Mouse (Mus musculus): ENCODE measurements around the gene Brf1.

Gene Brf1

DNA sequence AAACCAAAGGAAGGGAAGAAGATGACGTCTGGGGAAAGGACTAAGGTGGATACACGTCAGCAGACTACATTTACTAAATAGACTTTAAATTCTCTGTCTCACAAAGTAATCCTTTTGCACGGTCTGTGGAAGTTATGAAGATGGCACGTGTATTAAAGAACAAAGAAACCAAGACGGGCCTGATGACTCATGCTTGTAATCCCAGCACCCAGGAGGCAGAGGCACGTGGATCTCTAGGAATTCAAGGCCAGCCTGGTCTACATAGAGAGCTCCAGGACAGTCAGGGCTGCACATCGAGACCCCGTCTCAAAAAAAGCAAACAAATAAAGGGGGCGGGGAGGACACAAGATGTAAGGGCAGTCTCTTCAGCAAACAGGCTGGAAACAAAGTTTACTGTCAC is 25.8 kb downstream of the Brf1 start:
- DNase-seq, result no peak

GRCm38 (mm10) chr12:112969616-112970015 is 30.9 kb downstream of the Brf1 start:
- no peak for DNase-seq

GRCm38 (mm10) chr12:112968943-112969342 is 31.6 kb downstream of the Brf1 start:
- DNase-seq, result no peak

GRCm38 (mm10) chr12:112965783-112966182 is 34.7 kb downstream of the Brf1 start:
- DNase-seq, result no peak

- DNase-seq, result no peak
Measured at GRCm38 (mm10) chr12:112961872-112962271, 38.6 kb downstream of the Brf1 start.

DNA sequence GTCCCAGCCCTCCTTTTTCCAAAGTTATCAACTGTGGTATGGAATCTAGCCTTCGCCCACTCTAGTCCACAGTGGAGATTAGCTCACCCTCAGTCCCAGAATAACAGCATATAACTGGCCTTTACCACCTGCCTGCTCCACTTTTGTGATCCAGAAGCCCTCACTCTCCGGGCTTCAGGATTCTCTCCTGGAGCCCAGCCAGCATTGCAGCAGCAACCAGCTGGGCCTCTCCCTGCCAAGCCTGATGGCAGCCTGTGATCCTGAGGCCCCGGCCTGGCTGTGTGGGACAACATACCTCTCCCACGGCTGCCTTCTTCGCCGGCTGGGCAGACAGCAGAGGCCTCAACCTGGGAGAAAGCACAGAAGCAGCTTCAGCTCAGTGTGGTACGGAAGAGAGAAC is 39.1 kb downstream of the Brf1 start:
- no peak for DNase-seq

DNA sequence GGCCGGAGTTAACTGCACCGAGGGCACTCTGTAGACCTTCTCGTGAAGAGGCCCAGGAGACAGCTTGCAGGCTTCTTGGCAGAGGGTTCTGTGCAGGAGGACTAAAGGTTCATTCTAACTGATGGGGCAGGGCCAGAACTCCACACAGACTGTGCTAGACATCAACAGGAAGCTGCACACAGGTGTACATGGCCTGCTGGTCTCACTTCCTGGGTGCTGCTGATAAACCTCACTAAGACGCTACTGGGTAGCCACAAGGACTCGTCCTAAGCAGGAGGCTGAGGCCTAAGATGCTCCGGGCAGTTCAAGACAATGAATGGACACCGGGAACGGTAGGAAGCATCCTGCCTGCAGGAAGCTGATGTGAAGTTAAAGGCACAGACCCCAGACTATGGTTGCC is 41.1 kb downstream of the Brf1 start:
- no peak for DNase-seq

- peak in 1 of 2 experiments; percentile 41 for DNase-seq
Measured at GRCm38 (mm10) chr12:112958303-112958702, 42.2 kb downstream of the Brf1 start.

DNA sequence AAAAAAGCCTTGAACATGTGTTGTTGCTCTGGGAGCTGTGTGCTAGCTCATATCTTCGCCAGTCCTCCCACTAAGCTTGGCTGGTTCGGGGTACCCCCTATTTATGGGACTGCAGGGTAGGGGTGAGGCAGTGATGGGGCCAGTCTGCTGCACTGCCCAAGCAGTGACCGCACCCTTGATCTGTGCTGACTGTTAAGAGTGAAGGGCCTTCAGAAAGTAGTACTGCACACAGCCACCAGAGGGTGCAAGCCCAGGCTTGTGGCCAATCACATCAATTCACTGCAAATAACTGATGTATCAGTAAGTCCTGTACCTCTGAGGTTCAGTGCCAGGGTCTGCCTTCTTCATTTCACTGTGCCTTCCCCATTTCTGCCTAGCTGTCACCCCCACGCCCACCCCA is 44.7 kb downstream of the Brf1 start:
- peak; percentile 45 to 79 for DNase-seq

GRCm38 (mm10) chr12:112952926-112953565 is 47.5 kb downstream of the Brf1 start:
- no peak for DNase-seq

DNA sequence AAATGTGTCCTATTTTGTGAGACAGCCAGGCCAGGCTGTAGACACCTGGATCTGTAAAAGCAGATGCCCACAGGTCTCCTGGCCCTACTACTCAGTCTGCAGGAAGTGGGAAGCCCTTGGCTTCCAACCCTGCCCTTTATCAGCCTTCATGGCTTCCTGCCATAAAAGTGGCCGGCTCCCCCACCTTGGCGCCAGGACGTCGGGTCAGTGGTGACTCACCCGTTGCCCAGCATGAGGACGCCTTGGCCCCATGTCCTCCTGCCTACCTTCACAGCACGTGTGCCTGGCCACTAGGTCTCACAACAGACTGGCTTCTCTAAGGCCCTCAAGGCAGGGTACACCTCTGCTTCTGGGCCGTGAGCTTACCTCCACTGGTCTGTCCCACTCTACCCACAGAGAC is 48.1 kb downstream of the Brf1 start:
- DNase-seq, result no peak

GRCm38 (mm10) chr12:112951150-112951842 is 49.2 kb downstream of the Brf1 start:
- DNase-seq, result no peak

DNA sequence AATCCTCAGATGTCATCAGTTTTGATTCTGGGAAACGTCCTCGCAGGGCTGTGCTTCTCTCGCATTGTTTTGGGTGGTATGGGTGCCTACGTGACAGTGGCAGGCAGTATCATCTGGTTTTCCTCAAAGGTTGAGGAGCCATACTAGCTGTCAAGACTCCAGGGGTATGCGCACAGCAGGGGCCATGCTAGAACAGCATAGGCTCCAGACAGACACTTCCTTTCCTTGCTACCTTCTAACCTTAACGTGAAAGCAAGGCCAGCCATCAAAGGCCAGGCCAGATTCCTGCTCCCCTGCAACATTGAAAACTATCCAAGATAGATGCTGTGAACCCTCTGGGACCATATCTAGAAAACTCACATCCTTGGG is 49.8 kb downstream of the Brf1 start:
- DNase-seq, result no peak

- DNase-seq, result peak; percentile 62 to 73
Measured at GRCm38 (mm10) chr12:112950040-112950760, 50.3 kb downstream of the Brf1 start.

- peak in 1 of 2 experiments; percentile 41 for DNase-seq
Measured at GRCm38 (mm10) chr12:112947307-112947706, 53.2 kb downstream of the Brf1 start.

GRCm38 (mm10) chr12:112943669-112944068 is 56.8 kb downstream of the Brf1 start:
- no peak for DNase-seq

DNA sequence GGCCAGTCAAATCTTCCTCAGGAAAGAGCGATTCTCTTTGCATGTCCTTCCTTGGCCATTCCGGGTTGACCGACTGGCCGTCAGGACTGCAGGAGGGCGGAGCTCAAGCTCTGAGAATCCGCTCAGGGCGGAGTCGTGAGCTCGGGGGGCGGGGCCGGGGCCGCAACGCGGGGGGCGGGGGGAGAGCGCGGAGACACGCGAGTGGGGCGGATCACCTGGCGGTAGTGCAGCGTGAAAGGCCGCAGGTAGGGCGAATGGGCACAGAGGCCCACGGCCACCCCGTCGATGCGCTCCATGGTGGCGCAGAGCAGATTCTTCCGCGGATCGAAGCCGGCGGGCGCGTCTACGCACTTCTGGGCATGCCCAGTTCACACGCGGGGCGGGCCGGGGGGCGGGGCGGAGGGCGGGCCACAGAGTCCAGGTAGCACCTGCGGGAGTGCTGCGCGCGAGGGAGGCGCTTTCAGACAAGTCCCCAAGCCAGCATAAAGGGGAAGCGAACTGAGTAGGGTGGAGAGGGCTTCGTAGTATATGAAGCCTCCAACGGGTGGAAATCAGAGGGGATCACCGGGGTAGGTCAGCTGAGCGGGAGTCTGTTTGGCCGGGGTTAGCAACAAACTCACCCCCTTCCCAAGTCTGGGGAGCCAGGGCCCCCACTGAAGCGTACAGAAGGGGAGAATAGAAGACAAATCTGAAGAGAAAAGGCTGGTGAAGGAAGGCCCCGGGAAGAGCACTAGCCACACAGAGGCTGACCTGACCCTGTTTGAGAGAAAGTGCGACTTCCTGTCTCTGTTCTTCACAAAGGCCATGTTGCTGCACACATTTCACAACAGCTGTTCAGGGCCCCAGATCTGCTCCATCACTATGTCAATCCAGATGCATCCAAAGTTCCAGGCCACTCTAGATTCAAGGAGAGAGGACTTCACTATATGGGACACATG is 58.5 kb downstream of the Brf1 start, which contains the start of gene Nudt14:
Gene Nudt14 (minus strand): TSS at position 349 of the 938 bp plus-strand sequence.
- DNase-seq, result peak; percentile 68 to 79

- peak in 1 of 2 experiments; percentile 18 for DNase-seq
Measured at GRCm38 (mm10) chr12:112941156-112941775, 59.2 kb downstream of the Brf1 start.

- DNase-seq, result no peak
Measured at GRCm38 (mm10) chr12:112940710-112941109, 59.8 kb downstream of the Brf1 start.

DNA sequence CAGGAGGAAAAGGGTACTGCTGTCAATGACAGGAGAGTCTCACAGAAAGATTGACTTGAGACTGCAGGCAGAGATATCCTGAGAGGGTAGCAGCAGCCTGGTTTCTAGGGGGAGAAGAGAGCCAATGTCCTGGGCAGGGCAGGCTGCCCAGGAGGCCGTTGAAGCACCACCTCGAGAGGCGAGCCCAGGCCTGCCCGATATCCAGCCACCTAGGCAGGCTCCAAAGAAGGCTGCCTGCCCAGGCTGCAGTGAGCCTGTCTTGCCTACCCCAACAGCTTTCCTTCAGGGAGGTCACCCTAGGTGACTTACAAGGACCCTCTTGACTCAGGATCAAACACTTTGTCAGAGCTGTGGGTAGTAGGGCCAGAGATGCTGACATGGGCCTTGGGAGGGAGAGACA is 60.3 kb downstream of the Brf1 start:
- no peak for DNase-seq

DNA sequence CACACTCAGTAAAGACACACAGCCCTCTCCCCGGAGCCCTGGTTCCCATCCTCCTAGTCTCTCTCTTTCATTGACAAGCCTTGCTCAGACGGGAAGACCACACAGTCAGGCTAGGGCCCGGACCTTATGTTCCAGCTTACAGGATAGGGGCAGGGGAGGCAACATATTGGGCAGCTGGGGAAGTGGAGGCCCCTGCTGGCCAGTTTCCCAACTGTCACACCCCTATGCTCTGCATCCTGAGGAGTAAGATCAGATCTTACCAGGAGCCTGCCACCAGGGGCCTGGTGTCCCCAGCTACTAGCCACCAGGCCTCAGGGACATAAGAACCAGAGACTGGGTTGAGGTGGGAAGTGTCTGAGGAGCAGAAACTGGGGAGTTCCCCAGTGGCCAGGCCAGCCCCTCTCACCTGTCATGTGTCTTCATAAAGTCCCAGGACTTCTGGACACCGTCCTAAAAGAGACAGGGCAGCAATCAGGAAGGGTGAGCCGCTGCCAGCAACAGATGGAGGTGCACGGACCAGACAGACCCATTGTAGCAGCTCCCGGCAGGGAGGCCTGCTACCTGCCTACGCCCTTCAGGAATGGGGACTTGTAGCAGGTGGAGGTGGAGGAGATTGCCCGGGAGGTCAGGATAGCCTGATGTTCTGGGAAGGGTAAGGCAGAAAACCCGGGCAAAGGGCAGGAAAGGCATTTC is 61.5 kb downstream of the Brf1 start:
- no peak for DNase-seq

DNA sequence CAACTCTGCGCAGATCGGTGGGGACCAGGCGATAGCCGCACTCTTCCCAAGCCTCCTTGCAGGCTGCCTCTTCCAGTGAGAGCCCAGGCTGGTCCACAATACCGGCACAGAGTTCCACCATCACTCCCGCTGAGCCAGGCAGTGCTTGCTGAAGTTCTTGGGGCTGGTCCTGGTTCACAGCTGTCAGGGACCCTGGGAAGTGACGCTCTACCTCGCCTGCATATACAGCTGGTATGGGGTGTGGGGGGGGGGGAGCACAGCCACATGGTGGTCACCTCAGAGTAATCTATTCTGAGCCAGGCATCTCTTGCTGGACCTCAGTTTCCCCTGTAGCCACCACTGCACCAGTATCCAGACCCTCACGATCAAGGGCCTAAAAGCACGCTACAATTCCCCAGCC is 62.1 kb downstream of the Brf1 start:
- no peak for DNase-seq
